Mouse (Mus musculus) hindbrain, embryonic 16.5 days (tissue): ENCODE data around the gene Aldh3b3. TPM values are rescaled to one million over a fixed set of nuclear protein-coding genes. Genes with fewer than 3 reads are reported as not detected.

Experiments used
- ATAC-seq: fragments of 200-750 bp; cut with Nextera tagmentation; 2 replicates; pipeline ENCODE4 v1.8.0; 2017; ENCODE audit warnings: moderate TSS enrichment, moderate library complexity
- H3K27ac ChIP-seq: fragments of 300-500 bp; sonication (generic); 2 replicates; pipeline ENCODE4 v1.5.1; 2014; ENCODE audit warnings: low read depth, mild to moderate bottlenecking, control low read depth, low read length, moderate library complexity
- H3K27me3 ChIP-seq: fragments of 300-500 bp; sonication (generic); replicated peaks from 2 replicates; pipeline ENCODE4 v1.6.1; 2014; ENCODE audit warnings: low read length; ENCODE audit not compliant: control insufficient read depth, insufficient read depth
- H3K36me3 ChIP-seq: fragments of 300-500 bp; sonication (generic); 2 replicates; pipeline ENCODE4 v1.6.1; 2014; ENCODE audit warnings: mild to moderate bottlenecking, low read length, moderate library complexity, mixed read lengths; ENCODE audit not compliant: control insufficient read depth, insufficient read depth
- H3K4me1 ChIP-seq: fragments of 300-500 bp; sonication (generic); 2 replicates; pipeline ENCODE4 v1.6.1; 2014; ENCODE audit warnings: low read depth, low read length; ENCODE audit not compliant: control insufficient read depth, insufficient read depth
- H3K4me2 ChIP-seq: fragments of 300-500 bp; sonication (generic); 2 replicates; pipeline ENCODE4 v1.6.1; 2014; ENCODE audit warnings: mild to moderate bottlenecking, low read length, control low read depth, moderate library complexity
- H3K4me3 ChIP-seq: fragments of 300-500 bp; sonication (generic); 2 replicates; pipeline ENCODE4 v1.5.1; 2014; ENCODE audit warnings: mild to moderate bottlenecking, low read length, control low read depth, moderate library complexity
- H3K9ac ChIP-seq: fragments of 300-500 bp; sonication (generic); 2 replicates; pipeline ENCODE4 v1.6.1; 2014; ENCODE audit warnings: low read depth, mild to moderate bottlenecking, control low read depth, low read length, moderate library complexity
- H3K9me3 ChIP-seq: fragments of 300-500 bp; sonication (generic); 2 replicates; pipeline ENCODE4 v1.6.1; 2014; ENCODE audit warnings: mild to moderate bottlenecking, low read length, moderate library complexity; ENCODE audit not compliant: control insufficient read depth
- WGBS: fragments of 180-500 bp; shearing (Covaris S2); extraction: QIAGEN DNeasy Blood & Tissue Kit; methylation state at CpG from one replicate; pipeline ENCODE4 v1.1.7; 2014; 5-methylcytosine and 5-hydroxymethylcytosine counted together
- polyA plus RNA-seq: library from polyadenylated mRNA; unstranded; fragments of >200 nt; fragmentation: Nextera tagmentation; extraction: Ambion mirVana; gene quantifications from 2 replicates; pipeline ENCODE4 v1.2.1, GENCODE M21; 2015

Aldh3b3 gene
- polyA plus RNA-seq, 1 experiment from 2014 or later: not detected

DNA sequence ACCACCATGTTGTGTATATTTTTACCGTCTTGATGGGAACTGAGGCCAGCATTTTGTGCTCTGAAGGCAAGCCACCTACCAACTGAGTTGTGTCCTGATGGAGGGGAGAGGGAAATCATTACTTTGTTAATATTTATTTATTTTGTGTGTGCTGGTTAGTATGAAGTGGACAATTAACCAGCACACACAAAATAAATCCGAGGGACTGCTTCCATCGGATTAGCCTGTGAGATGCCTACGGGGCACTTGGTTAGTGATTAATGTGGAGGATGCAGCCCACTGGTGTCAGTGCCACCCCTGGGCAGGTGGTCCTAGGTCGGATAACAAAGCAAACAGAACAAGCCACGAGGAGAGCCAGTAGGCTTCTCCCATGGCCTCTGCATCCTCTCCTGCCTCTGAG is 36.5 kb downstream of the Aldh3b3 start:
- no peaks in the 10 kb centered on the region for H3K27me3 ChIP-seq
- WGBS: 72% methylated on average over 6 of the region's 6 CpGs
- H3K4me1 ChIP-seq: no peaks in the 10 kb centered on the region
- no peaks in the 10 kb centered on the region for H3K36me3 ChIP-seq
- no peak overlapping the region for H3K9ac ChIP-seq
- no peak overlapping the region for H3K4me3 ChIP-seq
- H3K9me3 ChIP-seq: no peaks in the 10 kb centered on the region
- ATAC-seq: no peak
- H3K4me2 ChIP-seq: no peak overlapping the region
- no peak overlapping the region for H3K27ac ChIP-seq

DNA sequence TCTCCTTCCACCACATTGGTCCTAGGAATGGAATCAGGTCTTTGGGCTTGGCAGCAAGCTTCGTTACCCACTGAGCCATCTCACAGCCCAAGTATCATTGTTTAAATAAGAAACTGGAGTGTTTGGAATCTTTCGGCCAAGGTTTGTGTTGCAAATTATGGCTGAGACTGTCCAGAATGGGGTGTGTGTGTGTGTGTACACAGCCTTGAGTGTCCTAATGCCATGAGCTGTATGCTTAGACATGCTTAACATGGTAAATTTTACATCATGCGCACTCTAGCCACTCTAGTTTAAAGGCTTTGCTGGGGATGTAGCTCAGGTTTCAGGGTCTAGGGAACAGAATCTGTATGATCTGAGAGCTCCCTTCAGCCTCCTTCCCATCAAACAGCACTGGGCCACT is 37.1 kb downstream of the Aldh3b3 start:
- Histone ChIP-seq H3K36me3 (no peaks in the 10 kb centered on the region), H3K4me3 (no peak overlapping the region), H3K4me2 (no peak overlapping the region), H3K9ac (no peak overlapping the region), H3K9me3 (no peaks in the 10 kb centered on the region), H3K27ac (no peak overlapping the region), H3K27me3 (no peaks in the 10 kb centered on the region), H3K4me1 (no peaks in the 10 kb centered on the region)
- no peak for ATAC-seq
- WGBS: 83% methylated on average over 3 of the region's 3 CpGs

DNA sequence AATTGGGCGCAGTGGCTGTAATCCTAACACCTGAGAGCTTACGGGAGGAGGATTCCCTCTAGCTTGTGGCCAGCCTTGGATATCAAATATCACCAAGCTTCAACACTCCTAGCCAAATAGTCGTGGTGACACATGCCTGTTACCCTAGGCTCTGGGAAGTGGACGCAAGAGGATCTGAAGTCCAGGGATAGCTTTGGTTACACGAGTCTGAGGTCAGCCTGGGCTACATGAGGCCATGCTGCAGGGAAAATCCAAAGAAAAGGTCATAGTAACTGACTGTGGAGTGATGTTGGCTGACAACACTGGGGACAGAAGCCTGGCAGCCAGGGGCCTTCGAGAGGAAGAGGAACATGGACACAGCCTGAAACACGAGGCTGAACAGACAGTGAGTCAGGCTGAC is 37.7 kb downstream of the Aldh3b3 start:
- Histone ChIP-seq H3K4me1 (peaks cover 3% of the 10 kb centered on the region), H3K9me3 (no peaks in the 10 kb centered on the region), H3K27ac (no peak overlapping the region), H3K27me3 (no peaks in the 10 kb centered on the region), H3K9ac (no peak overlapping the region), H3K4me3 (no peak overlapping the region), H3K4me2 (no peak overlapping the region), H3K36me3 (no peaks in the 10 kb centered on the region)
- 71% methylated on average over 7 of the region's 7 CpGs for WGBS
- ATAC-seq: no peak

DNA sequence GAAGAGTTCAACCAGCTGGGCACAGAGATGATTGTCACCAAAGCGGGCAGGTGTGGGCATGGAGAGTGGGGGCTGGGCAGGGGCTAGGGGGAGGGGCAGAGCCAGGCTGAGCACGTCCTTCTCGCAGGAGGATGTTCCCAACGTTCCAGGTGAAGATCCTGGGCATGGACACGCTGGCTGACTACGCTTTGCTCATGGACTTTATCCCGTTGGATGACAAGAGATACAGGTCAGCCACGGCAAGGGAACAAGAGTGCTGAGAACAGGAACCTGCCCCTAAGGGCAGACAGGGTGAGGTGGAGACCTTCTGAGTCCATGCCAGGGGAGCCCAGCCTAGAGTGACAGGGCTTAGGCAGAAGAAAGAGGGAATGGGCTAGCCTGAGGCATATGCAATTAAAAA is 38.3 kb downstream of the Aldh3b3 start:
- Histone ChIP-seq H3K27ac (no peak overlapping the region), H3K27me3 (no peaks in the 10 kb centered on the region), H3K4me3 (no peak overlapping the region), H3K36me3 (no peaks in the 10 kb centered on the region), H3K4me2 (no peak overlapping the region), H3K9ac (no peak overlapping the region), H3K9me3 (no peaks in the 10 kb centered on the region), H3K4me1 (peaks cover 9% of the 10 kb centered on the region)
- WGBS: 85% methylated on average over 8 of the region's 8 CpGs
- ATAC-seq: no peak

DNA sequence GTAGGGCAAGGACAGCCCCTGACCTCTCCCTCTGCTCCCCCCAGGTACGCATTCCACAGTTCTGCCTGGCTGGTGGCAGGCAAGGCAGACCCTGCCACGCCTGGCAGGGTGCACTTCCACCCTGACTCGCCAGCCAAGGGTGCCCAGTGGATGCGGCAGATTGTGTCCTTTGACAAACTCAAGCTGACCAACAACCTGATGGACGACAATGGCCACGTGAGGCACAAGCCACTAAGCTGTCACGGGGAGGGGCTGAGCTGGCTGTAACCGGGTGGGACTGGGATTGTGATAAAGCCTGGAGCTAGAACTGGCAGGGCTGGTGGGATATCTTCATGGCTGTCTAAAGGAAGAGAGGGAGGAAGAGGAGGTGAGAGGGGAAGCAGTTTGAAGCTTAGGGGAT is 38.8 kb downstream of the Aldh3b3 start:
- Histone ChIP-seq H3K27me3 (no peaks in the 10 kb centered on the region), H3K9ac (no peak overlapping the region), H3K4me3 (no peak overlapping the region), H3K4me1 (peaks cover 9% of the 10 kb centered on the region), H3K9me3 (no peaks in the 10 kb centered on the region), H3K4me2 (no peak overlapping the region), H3K36me3 (no peaks in the 10 kb centered on the region), H3K27ac (no peak overlapping the region)
- 64% methylated on average over 8 of the region's 8 CpGs for WGBS
- ATAC-seq: no peak

DNA sequence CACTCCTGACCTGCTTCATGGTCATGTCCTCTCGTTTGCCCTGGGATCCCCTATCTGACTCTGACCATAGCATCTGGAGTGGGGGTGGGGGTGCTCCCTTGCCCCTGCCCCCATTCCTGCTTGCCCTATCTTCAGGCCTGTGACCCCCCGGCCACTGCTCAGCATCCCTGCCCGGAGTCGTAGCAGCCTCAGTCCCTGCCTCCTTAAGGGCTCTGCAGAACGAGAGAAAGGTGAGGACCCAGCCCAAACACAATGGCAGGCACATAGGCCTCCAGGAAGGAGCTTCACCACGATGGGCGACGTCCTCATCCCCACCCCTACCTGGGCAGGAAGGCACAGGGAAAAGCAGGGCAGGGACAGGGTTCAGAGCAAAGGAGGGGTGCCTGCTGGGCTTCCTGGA is 39.9 kb downstream of the Aldh3b3 start:
- ATAC-seq: no peak
- H3K4me1 ChIP-seq: peaks cover 9% of the 10 kb centered on the region
- no peak overlapping the region for H3K9ac ChIP-seq
- no peaks in the 10 kb centered on the region for H3K9me3 ChIP-seq
- no peak overlapping the region for H3K4me3 ChIP-seq
- 79% methylated on average over 8 of the region's 8 CpGs for WGBS
- H3K4me2 ChIP-seq: no peak overlapping the region
- no peaks in the 10 kb centered on the region for H3K36me3 ChIP-seq
- H3K27ac ChIP-seq: no peak overlapping the region
- no peaks in the 10 kb centered on the region for H3K27me3 ChIP-seq

DNA sequence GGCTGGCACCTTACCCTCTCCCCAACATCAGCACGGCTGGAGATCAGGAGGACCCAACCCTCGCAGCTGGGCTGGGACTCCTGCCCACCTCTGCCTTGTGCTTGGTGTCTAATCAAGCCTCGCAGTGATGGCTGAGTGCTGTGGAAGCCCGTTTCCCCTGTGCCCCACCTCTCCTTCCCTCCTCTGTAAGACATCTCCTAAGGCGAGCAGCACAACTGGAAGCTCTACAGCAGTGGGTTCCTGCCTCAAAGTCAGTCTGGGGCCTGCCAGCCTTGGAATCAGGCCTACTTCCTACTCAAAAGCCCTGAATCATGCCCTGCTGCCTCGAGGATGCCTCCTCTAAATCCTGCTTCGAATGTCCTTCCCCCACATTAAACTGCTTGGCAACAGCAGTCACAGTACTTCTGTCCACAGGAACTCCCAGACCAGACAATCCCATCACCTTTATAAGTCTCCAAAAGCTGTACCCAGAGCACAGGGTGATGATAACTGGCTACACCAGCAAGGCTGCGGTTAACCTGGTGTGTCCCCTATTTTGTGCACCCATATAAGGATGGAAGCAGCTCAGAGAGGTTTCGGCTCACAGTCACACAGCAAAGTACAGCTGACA is 40.8 kb downstream of the Aldh3b3 start:
- H3K4me3 ChIP-seq: no peak overlapping the region
- H3K9me3 ChIP-seq: no peaks in the 10 kb centered on the region
- ATAC-seq: no peak
- 85% methylated on average over 9 of the region's 9 CpGs for WGBS
- no peaks in the 10 kb centered on the region for H3K27me3 ChIP-seq
- H3K4me1 ChIP-seq: peaks cover 9% of the 10 kb centered on the region
- no peaks in the 10 kb centered on the region for H3K36me3 ChIP-seq
- H3K9ac ChIP-seq: no peak overlapping the region
- no peak overlapping the region for H3K27ac ChIP-seq
- no peak overlapping the region for H3K4me2 ChIP-seq

DNA sequence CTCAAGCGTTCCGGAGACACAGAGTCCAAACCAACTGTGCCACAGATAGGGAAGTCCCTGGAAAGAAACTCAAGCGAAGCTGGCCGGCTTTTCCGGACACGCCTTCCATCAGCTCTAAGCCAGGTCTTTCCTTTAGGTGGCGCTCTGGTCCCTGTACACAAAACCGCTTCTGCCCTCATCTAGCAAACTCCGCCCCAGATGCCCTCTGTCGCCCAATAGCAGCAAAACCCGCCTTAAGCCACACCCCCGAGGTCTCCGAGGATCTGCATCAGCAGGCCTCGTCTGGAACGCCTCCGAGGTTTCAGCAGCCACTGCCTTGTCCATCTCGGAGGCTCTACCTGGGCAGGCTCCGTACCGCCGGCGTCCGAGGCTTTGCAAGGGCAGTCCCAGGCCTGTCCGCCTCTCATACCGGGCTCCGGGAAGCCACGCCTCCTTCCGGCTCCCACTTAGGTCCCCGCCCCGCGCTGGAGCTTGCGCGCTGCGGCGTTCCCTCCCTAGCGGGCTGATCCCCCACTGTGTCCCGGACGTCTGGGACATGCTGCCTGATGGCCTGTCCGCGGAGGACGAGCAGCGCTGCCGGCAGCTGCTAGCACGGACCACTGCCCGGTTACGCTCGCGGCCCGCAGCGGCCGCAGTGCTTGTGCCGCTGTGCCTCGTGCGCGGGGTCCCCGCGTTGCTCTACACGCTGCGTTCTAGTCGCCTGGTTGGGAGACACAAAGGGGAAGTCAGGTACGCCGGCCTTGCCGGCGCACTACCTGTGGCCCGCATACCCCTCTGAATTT is 41.9 kb downstream of the Aldh3b3 start, which contains the start of the genes Nudt8 and Gm49405:
TSS of gene Nudt8 (plus strand) at position 462 of the 782 bp plus-strand sequence.
TSS of gene Gm49405 (plus strand) at position 508 of the 782 bp plus-strand sequence.
- H3K9ac ChIP-seq: peak within 1 kb of the TSS; percentile 87
- H3K9me3 ChIP-seq: no peaks in the 10 kb centered on the region
- H3K27ac ChIP-seq: peak within 1 kb of the TSS; percentile 91
- H3K36me3 ChIP-seq: no peaks in the 10 kb centered on the region
- H3K4me1 ChIP-seq: peaks cover 9% of the 10 kb centered on the region
- H3K27me3 ChIP-seq: no peaks in the 10 kb centered on the region
- H3K4me3 ChIP-seq: peak within 1 kb of the TSS; percentile 73
- H3K4me2 ChIP-seq: peak within 1 kb of the TSS; percentile 77
- peak; percentile 93 for ATAC-seq
- under 1% methylated on average over 64 of the region's 64 CpGs for WGBS

DNA sequence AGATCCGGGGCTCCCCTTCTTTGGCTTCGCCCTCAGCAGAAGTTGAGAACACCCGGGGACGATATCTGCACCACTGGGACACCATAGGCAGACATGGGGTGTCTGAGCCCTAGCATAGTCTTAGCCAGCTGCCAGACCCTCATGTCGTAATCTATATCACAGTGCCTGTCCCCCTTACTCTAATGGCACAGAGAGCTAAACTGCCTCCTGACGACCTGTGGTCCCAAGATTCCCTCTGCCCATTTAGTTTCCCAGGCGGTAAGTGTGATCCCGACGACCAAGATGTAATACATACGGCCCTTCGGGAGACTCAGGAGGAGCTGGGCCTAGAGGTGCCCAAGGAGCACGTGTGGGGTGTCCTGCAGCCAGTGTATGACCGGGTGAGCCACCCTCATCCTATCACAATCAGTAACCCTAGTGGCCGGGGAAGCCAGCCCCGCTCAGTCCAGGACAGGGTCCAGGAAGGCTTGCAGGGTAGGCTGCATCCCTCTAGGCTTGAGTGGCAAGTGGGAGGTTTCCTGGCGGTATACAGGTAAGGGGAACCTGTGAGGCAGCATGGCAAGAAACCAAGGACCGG is 42.6 kb downstream of the Aldh3b3 start:
- peaks cover 9% of the 10 kb centered on the region for H3K4me1 ChIP-seq
- H3K4me3 ChIP-seq: peak overlapping the region; percentile 73
- H3K27ac ChIP-seq: peak overlapping the region; percentile 91
- whole genome bisulfite sequencing: 22% methylated on average over 17 of the region's 17 CpGs
- H3K9me3 ChIP-seq: no peaks in the 10 kb centered on the region
- H3K27me3 ChIP-seq: no peaks in the 10 kb centered on the region
- ATAC-seq: peak; percentile 6
- peak overlapping the region; percentile 77 for H3K4me2 ChIP-seq
- H3K9ac ChIP-seq: peak overlapping the region; percentile 87
- peaks cover 3% of the 10 kb centered on the region; the same call in 1 of the 2 replicates for H3K36me3 ChIP-seq
